15 mouse cellular contexts compared by ENCODE assay signal in the genomic region with DNA sequence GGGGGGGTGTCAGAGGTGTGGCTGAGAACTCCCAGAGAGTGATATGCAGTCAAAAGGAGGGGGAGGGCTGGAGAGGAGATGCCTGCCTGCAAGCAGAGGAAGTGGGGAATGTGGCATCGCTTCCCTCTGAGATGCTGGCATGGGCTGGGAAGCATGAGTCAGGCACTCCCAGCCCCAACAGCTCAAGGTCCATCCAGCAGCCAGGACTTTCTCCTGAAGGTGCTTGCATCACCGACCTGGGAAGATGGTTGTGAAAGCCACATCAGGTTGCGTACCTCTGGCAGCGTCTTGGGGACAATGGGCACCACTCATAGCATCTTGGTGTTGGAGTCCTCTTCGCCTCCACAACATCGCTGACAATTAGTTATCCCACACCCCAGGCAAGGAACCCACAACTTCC. TPM values are rescaled to one million over a fixed set of nuclear protein-coding genes. Genes with fewer than 3 reads are reported as not detected.
A peak's percentile ranks its signal among the peaks of the same experiment; 100 is the strongest.
DNase-seq lines count a peak whose midpoint lies in the region; ATAC-seq lines count a peak whose summit lies in the region.
"Had no signal": no experiment of that assay in that cellular context is flagged by ENCODE, and none has a peak within 500 bp of the region (broad histone marks: within the 10 kb centered on the region; RNA-seq: fewer than 3 reads in every experiment).

No protein-coding gene starts in this region.

- no peak overlapping the region for H3K9ac ChIP-seq in heart, embryonic 13.5 days
- no peak overlapping the region for H3K9ac ChIP-seq in embryonic facial prominence, embryonic 13.5 days

- no peak overlapping the region for H3K27ac ChIP-seq in heart, embryonic 13.5 days (replicated peaks)
- H3K27ac ChIP-seq in embryonic facial prominence, embryonic 13.5 days, result no peak overlapping the region
- H3K27ac ChIP-seq in midbrain, embryonic 10.5 days (replicated peaks), result no peak overlapping the region
- H3K27ac ChIP-seq: hindbrain, postnatal 0 days; liver, embryonic 12.5 days; midbrain, embryonic 12.5 days had no signal

- H3K9me3 ChIP-seq in heart, embryonic 13.5 days, result peaks cover 5% of the 10 kb centered on the region; the same call in 1 of the 2 replicates
- no peaks in the 10 kb centered on the region for H3K9me3 ChIP-seq in embryonic facial prominence, embryonic 13.5 days
- H3K9me3 ChIP-seq in midbrain, embryonic 10.5 days (replicated peaks), result no peaks in the 10 kb centered on the region
- H3K9me3 ChIP-seq: liver, embryonic 12.5 days; midbrain, embryonic 12.5 days had no signal

- peak overlapping the region; percentile 64 for H3K4me2 ChIP-seq in heart, embryonic 13.5 days
- H3K4me2 ChIP-seq in embryonic facial prominence, embryonic 13.5 days, result peak overlapping the region; percentile 60; the same call in 1 of the 2 replicates

- no peak overlapping the region for H3K4me3 ChIP-seq in heart, embryonic 13.5 days
- no peak overlapping the region for H3K4me3 ChIP-seq in embryonic facial prominence, embryonic 13.5 days
- H3K4me3 ChIP-seq in midbrain, embryonic 10.5 days, result no peak overlapping the region
- H3K4me3 ChIP-seq: midbrain, embryonic 12.5 days had no signal

- intact Hi-C loops in heart, postnatal 10 days (cut with DNase I), result no loop called here

- 32% methylated on average over 6 of the region's 6 CpGs for WGBS in heart, embryonic 13.5 days
- 43% methylated on average over 6 of the region's 6 CpGs for WGBS in embryonic facial prominence, embryonic 13.5 days
- 48% methylated on average over 6 of the region's 6 CpGs for WGBS in midbrain, embryonic 10.5 days

- peaks cover 32% of the 10 kb centered on the region for H3K4me1 ChIP-seq in heart, embryonic 13.5 days
- 0 out of 2 replicates have a peak, but pooled peaks cover 5% of the 10 kb centered on the region for H3K4me1 ChIP-seq in embryonic facial prominence, embryonic 13.5 days
- H3K4me1 ChIP-seq in midbrain, embryonic 10.5 days, result peaks cover 21% of the 10 kb centered on the region

- no peak for DNase-seq in heart, postnatal 10 days
- peak; percentile 51 for DNase-seq in Muller cell, postnatal 12 days (ENCODE audit: inconsistent ontology term)
- peak; percentile 17 for DNase-seq in lung, postnatal 10 days
- no peak for DNase-seq in frontal cortex, postnatal 25 days (ENCODE audit: low spot score in 2 of 2)
- DNase-seq in midbrain, embryonic 10.5 days (ENCODE audit: low spot score), result no peak
- DNase-seq: thymus, adult 2 months had no signal

- H3K27me3 ChIP-seq in heart, embryonic 13.5 days (replicated peaks), result peaks cover 34% of the 10 kb centered on the region
- H3K27me3 ChIP-seq in embryonic facial prominence, embryonic 13.5 days, result peaks cover 13% of the 10 kb centered on the region
- H3K27me3 ChIP-seq in midbrain, embryonic 10.5 days (ENCODE audit: low read depth, poor library complexity, severe bottlenecking), result peaks cover 63% of the 10 kb centered on the region
- H3K27me3 ChIP-seq: CH12.LX had no signal

- H3K36me3 ChIP-seq in heart, embryonic 13.5 days, result no peaks in the 10 kb centered on the region
- H3K36me3 ChIP-seq in embryonic facial prominence, embryonic 13.5 days, result no peaks in the 10 kb centered on the region
- no peaks in the 10 kb centered on the region for H3K36me3 ChIP-seq in midbrain, embryonic 10.5 days
- H3K36me3 ChIP-seq: midbrain, embryonic 12.5 days had no signal

- no peak for ATAC-seq in heart, embryonic 13.5 days (ENCODE audit: extremely low read depth, insufficient number of reproducible peaks, low FRiP score, low TSS enrichment)
- ATAC-seq in embryonic facial prominence, embryonic 13.5 days (ENCODE audit: insufficient number of reproducible peaks, insufficient read depth, low FRiP score, low TSS enrichment, low read depth), result no peak

RNA-seq across cellular contexts. Expression of a gene that starts 18.8 kb away (rescaled TPM):
- polyA plus RNA-seq in heart, embryonic 13.5 days (2015; fragmentation: Nextera tagmentation; extraction: Ambion mirVana), result 7.1 and 9.4 TPM in 2 replicates
- 1 to 10 TPM; 4.2 to 4.7 TPM for total RNA-seq in heart, postnatal 10 days (2021)
- 8.3 and 9.3 TPM in 2 replicates for polyA plus RNA-seq in embryonic facial prominence, embryonic 13.5 days (2015; fragmentation: Nextera tagmentation; extraction: Ambion mirVana)
- polyA plus RNA-seq in midbrain, embryonic 10.5 days (2016; fragmentation: Nextera tagmentation; extraction: Ambion mirVana), result 10.7 and 12.9 TPM in 2 replicates

RNA-seq across cellular contexts. Expression of a gene that starts 27.0 kb away (rescaled TPM):
- polyA plus RNA-seq in heart, embryonic 13.5 days (2015; fragmentation: Nextera tagmentation; extraction: Ambion mirVana), result not detected in 2 replicates
- total RNA-seq in heart, postnatal 10 days (2021), result not detected
- polyA plus RNA-seq in embryonic facial prominence, embryonic 13.5 days (2015; fragmentation: Nextera tagmentation; extraction: Ambion mirVana), result 0.81 and 0.91 TPM in 2 replicates
- 0.07 TPM in 1 of 2 replicates, not detected in the other for polyA plus RNA-seq in midbrain, embryonic 10.5 days (2016; fragmentation: Nextera tagmentation; extraction: Ambion mirVana)
- total RNA-seq: CH12.LX; heart, adult 8-10 months; hindbrain, postnatal 0 days; left cerebral cortex, adult 8-10 months had no signal
- polyA plus RNA-seq: hindbrain, postnatal 0 days; midbrain, embryonic 12.5 days; spleen, adult 2 months had no signal

RNA-seq across cellular contexts. Expression of a gene that starts 42.9 kb away (rescaled TPM):
- polyA plus RNA-seq in heart, embryonic 13.5 days (2015; fragmentation: Nextera tagmentation; extraction: Ambion mirVana), result 3.1 and 12.6 TPM in 2 replicates
- total RNA-seq in heart, postnatal 10 days (2021), result under 1 TPM; 0.17 to 0.43 TPM
- polyA plus RNA-seq in embryonic facial prominence, embryonic 13.5 days (2015; fragmentation: Nextera tagmentation; extraction: Ambion mirVana), result 0.87 and 4.4 TPM in 2 replicates
- polyA plus RNA-seq in midbrain, embryonic 10.5 days (2016; fragmentation: Nextera tagmentation; extraction: Ambion mirVana), result 13.4 and 14.5 TPM in 2 replicates
- total RNA-seq: CH12.LX; hindbrain, postnatal 0 days; left cerebral cortex, adult 8-10 months had no signal
- polyA plus RNA-seq: hindbrain, postnatal 0 days had no signal

Comparison
In these comparisons a context has a peak if more than half of its experiments do, and no peak if none do; other contexts are left out.
1. DNase-seq: peak in Muller cell, postnatal 12 days (single experiment) and lung, postnatal 10 days (single experiment); none in heart, postnatal 10 days (0 of 2), frontal cortex, postnatal 25 days (0 of 2) and midbrain, embryonic 10.5 days (single experiment).